Comparison of ENCODE assay signal across 8 mouse cellular contexts in genomic region chr1:88658290-88658857, GRCm38 (mm10). TPM values are rescaled to one million over a fixed set of nuclear protein-coding genes. Genes with fewer than 3 reads are reported as not detected.
A peak's percentile ranks its signal among the peaks of the same experiment; 100 is the strongest.
DNase-seq lines count a peak whose midpoint lies in the region; ATAC-seq lines count a peak whose summit lies in the region.

No protein-coding gene starts in this region.

- DNase-seq in embryonic facial prominence, embryonic 14.5 days (ENCODE audit: low spot score) = peak; percentile 66
- no peak for DNase-seq in embryonic facial prominence, embryonic 10.5 days (ENCODE audit: low spot score)
- DNase-seq in brain, embryonic 18.5 days (ENCODE audit: low read depth, low spot score) = peak; percentile 66
- DNase-seq in gastrocnemius, postnatal 14 days = peak; percentile 23
- peak; percentile 80 for DNase-seq in layer of hippocampus, adult 9-11 months
- DNase-seq in thymus, postnatal 0 days (ENCODE audit: low spot score) = no peak
- DNase-seq in urinary bladder, postnatal 10 days (ENCODE audit: low spot score) = no peak

- no peak overlapping the region for H3K9ac ChIP-seq in embryonic facial prominence, embryonic 14.5 days (ENCODE audit: low read depth, low read length)
- no peak overlapping the region for H3K9ac ChIP-seq in midbrain, embryonic 13.5 days (replicated peaks)

- 68% methylated on average over 6 of the region's 6 CpGs for WGBS in embryonic facial prominence, embryonic 14.5 days
- 75% methylated on average over 6 of the region's 6 CpGs for WGBS in embryonic facial prominence, embryonic 10.5 days
- 50% methylated on average over 6 of the region's 6 CpGs for WGBS in midbrain, embryonic 13.5 days

- no peak for ATAC-seq in embryonic facial prominence, embryonic 14.5 days (ENCODE audit: low read depth)
- 0 out of 2 replicates have a peak, but pooled peaks have one; percentile 27 for ATAC-seq in midbrain, embryonic 13.5 days

- intact Hi-C loops in gastrocnemius, postnatal 14 days (cut with DNase I; ENCODE audit: low total_unique reads) = no loop called here

- no peaks in the 10 kb centered on the region for H3K4me1 ChIP-seq in embryonic facial prominence, embryonic 14.5 days (ENCODE audit: control insufficient read depth, insufficient read depth, low read length)
- no peaks in the 10 kb centered on the region for H3K4me1 ChIP-seq in embryonic facial prominence, embryonic 10.5 days
- peaks cover 4% of the 10 kb centered on the region for H3K4me1 ChIP-seq in midbrain, embryonic 13.5 days (replicated peaks)

- H3K9me3 ChIP-seq in embryonic facial prominence, embryonic 14.5 days (ENCODE audit: control insufficient read depth, low read length) = no peaks in the 10 kb centered on the region
- no peaks in the 10 kb centered on the region for H3K9me3 ChIP-seq in embryonic facial prominence, embryonic 10.5 days
- no peaks in the 10 kb centered on the region for H3K9me3 ChIP-seq in midbrain, embryonic 13.5 days

- H3K27ac ChIP-seq in embryonic facial prominence, embryonic 14.5 days (replicated peaks; ENCODE audit: low read depth, low read length) = no peak overlapping the region
- no peak overlapping the region for H3K27ac ChIP-seq in embryonic facial prominence, embryonic 10.5 days (replicated peaks)
- H3K27ac ChIP-seq in midbrain, embryonic 13.5 days = no peak overlapping the region

- H3K4me3 ChIP-seq in embryonic facial prominence, embryonic 14.5 days (ENCODE audit: low read depth, low read length) = no peak overlapping the region
- no peak overlapping the region for H3K4me3 ChIP-seq in embryonic facial prominence, embryonic 10.5 days
- no peak overlapping the region for H3K4me3 ChIP-seq in midbrain, embryonic 13.5 days (replicated peaks)

- no peaks in the 10 kb centered on the region for H3K27me3 ChIP-seq in embryonic facial prominence, embryonic 14.5 days (replicated peaks; ENCODE audit: control insufficient read depth, insufficient read depth, low read length)
- no peaks in the 10 kb centered on the region; the same call in 1 of the 2 replicates for H3K27me3 ChIP-seq in embryonic facial prominence, embryonic 10.5 days (replicated peaks; ENCODE audit: low read depth, poor library complexity, severe bottlenecking)
- H3K27me3 ChIP-seq in midbrain, embryonic 13.5 days = no peaks in the 10 kb centered on the region

- H3K36me3 ChIP-seq in embryonic facial prominence, embryonic 14.5 days (ENCODE audit: control insufficient read depth, insufficient read depth, low read length) = no peaks in the 10 kb centered on the region
- H3K36me3 ChIP-seq in embryonic facial prominence, embryonic 10.5 days (replicated peaks) = no peaks in the 10 kb centered on the region
- no peaks in the 10 kb centered on the region for H3K36me3 ChIP-seq in midbrain, embryonic 13.5 days

- H3K4me2 ChIP-seq in embryonic facial prominence, embryonic 14.5 days (ENCODE audit: low read depth, low read length) = no peak overlapping the region
- H3K4me2 ChIP-seq in midbrain, embryonic 13.5 days (replicated peaks) = no peak overlapping the region

RNA-seq across cellular contexts. Expression of gene Arl4c, which starts 43.6 kb away (rescaled TPM):
- polyA plus RNA-seq in embryonic facial prominence, embryonic 14.5 days (2014; fragmentation: Nextera tagmentation; extraction: Ambion mirVana) = 6.6 and 6.9 TPM in 2 replicates
- polyA plus RNA-seq in embryonic facial prominence, embryonic 10.5 days (2016; fragmentation: Nextera tagmentation; extraction: Ambion mirVana) = 14.8 and 15.4 TPM in 2 replicates
- 1 to 10 TPM; 2.0 to 3.8 TPM for total RNA-seq in gastrocnemius, postnatal 14 days (2021)
- 45.6 and 47.7 TPM in 2 replicates for polyA plus RNA-seq in midbrain, embryonic 13.5 days (2015; fragmentation: Nextera tagmentation; extraction: Ambion mirVana)
- polyA plus RNA-seq in thymus, postnatal 0 days (2015; fragmentation: Nextera tagmentation; extraction: Ambion mirVana) = 22.8 and 27.4 TPM in 2 replicates

Comparison
In these comparisons a context has a peak if more than half of its experiments do, and no peak if none do; other contexts are left out.
1. DNase-seq: peak in embryonic facial prominence, embryonic 14.5 days (single experiment), brain, embryonic 18.5 days (single experiment), gastrocnemius, postnatal 14 days (single experiment) and layer of hippocampus, adult 9-11 months (single experiment); none in embryonic facial prominence, embryonic 10.5 days (single experiment), thymus, postnatal 0 days (single experiment) and urinary bladder, postnatal 10 days (single experiment).